20 mouse cellular contexts compared by ENCODE assay signal in the genomic region with DNA sequence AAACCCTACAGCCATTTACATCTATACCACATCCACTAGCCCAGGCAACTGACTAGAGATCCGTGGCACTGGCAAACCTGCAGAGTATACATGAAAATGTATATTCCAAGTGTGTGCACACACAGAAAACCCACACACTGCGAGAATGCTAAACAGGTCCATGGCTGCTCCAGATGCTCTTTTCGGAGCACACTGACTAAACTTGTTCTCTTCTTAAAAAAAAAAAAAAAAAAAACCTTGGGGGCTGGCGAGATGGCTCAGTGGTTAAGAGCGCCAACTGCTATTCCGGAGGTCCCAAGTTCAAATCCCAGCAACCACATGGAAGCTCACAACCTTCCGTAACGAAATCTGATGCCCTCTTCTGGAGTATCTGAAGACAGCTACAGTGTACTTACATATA. TPM values are rescaled to one million over a fixed set of nuclear protein-coding genes. Genes with fewer than 3 reads are reported as not detected.
DNase-seq lines count a peak whose midpoint lies in the region; ATAC-seq and TF ChIP-seq lines count a peak whose summit lies in the region.
"Had no signal": no experiment of that assay in that cellular context is flagged by ENCODE, and none has a peak within 500 bp of the region (broad histone marks: within the 10 kb centered on the region; RNA-seq: fewer than 3 reads in every experiment).

No protein-coding gene starts in this region.

- peak overlapping the region; percentile 86; the same call in 1 of the 2 replicates for H3K27ac ChIP-seq in forebrain, embryonic 10.5 days
- no peak overlapping the region for H3K27ac ChIP-seq in forebrain, postnatal 0 days (ENCODE audit: low read depth, low read length)
- H3K27ac ChIP-seq in kidney, adult 2 months (ENCODE audit: insufficient read depth, low read depth, low read length) = peak overlapping the region; percentile 93
- H3K27ac ChIP-seq in midbrain, embryonic 12.5 days (replicated peaks) = peak overlapping the region; percentile 75; the same call in 1 of the 2 replicates
- H3K27ac ChIP-seq in midbrain, embryonic 11.5 days (ENCODE audit: low read depth, low read length) = no peak overlapping the region; the same call in 1 of the 2 replicates
- H3K27ac ChIP-seq in forebrain, embryonic 16.5 days (ENCODE audit: low read length) = 0 out of 2 replicates have a peak overlapping the region, but pooled peaks have one; percentile 46

- H3K36me3 ChIP-seq in forebrain, embryonic 10.5 days (replicated peaks) = no peaks in the 10 kb centered on the region
- no peaks in the 10 kb centered on the region for H3K36me3 ChIP-seq in forebrain, postnatal 0 days (ENCODE audit: insufficient read depth)
- no peaks in the 10 kb centered on the region for H3K36me3 ChIP-seq in kidney, adult 2 months (ENCODE audit: control insufficient read depth, insufficient read depth, low read length)
- no peaks in the 10 kb centered on the region for H3K36me3 ChIP-seq in midbrain, embryonic 12.5 days
- no peaks in the 10 kb centered on the region for H3K36me3 ChIP-seq in midbrain, embryonic 11.5 days (ENCODE audit: control insufficient read depth, insufficient read depth, low read length)
- H3K36me3 ChIP-seq in forebrain, embryonic 16.5 days (ENCODE audit: control insufficient read depth, insufficient read depth) = no peaks in the 10 kb centered on the region

- H3K4me2 ChIP-seq in forebrain, postnatal 0 days (ENCODE audit: low read depth) = no peak overlapping the region
- H3K4me2 ChIP-seq in midbrain, embryonic 12.5 days (replicated peaks) = no peak overlapping the region
- H3K4me2 ChIP-seq in midbrain, embryonic 11.5 days = no peak overlapping the region
- no peak overlapping the region for H3K4me2 ChIP-seq in forebrain, embryonic 16.5 days (ENCODE audit: low read length)
- H3K4me2 ChIP-seq: liver, embryonic 11.5 days had no signal

- no peak for DNase-seq in forebrain, embryonic 10.5 days (ENCODE audit: extremely low spot score, low spot score)
- no peak for DNase-seq in forebrain, postnatal 0 days
- DNase-seq in kidney, adult 2 months = no peak
- no peak for DNase-seq in kidney, adult 8-10 months
- DNase-seq in midbrain, embryonic 11.5 days (ENCODE audit: low spot score, missing footprints) = no peak
- DNase-seq: cerebellum, adult 18-20 months; cerebellum, postnatal 25 days; gastrocnemius, postnatal 25 days; heart, postnatal 10 days; layer of hippocampus, adult 9-11 months; left cerebral cortex, postnatal 4 days; lung, embryonic 14.5 days; lung, postnatal 36 days; thymus, postnatal 36 days had no signal

- no peak for ATAC-seq in forebrain, postnatal 0 days
- ATAC-seq in midbrain, embryonic 12.5 days (ENCODE audit: low FRiP score, low read depth) = no peak
- ATAC-seq in midbrain, embryonic 11.5 days (ENCODE audit: low FRiP score) = no peak
- ATAC-seq in forebrain, embryonic 16.5 days = no peak
- ATAC-seq in granulocyte monocyte progenitor cell, adult 5-6 weeks (replicated peaks; ENCODE audit: poor library complexity, severe bottlenecking) = no peak
- ATAC-seq: inflammation-experienced regulatory T-cells, adult 6 months had no signal

- H3K9ac ChIP-seq in forebrain, postnatal 0 days = no peak overlapping the region
- H3K9ac ChIP-seq in midbrain, embryonic 12.5 days (replicated peaks) = no peak overlapping the region
- no peak overlapping the region for H3K9ac ChIP-seq in midbrain, embryonic 11.5 days (ENCODE audit: low read length)
- no peak overlapping the region for H3K9ac ChIP-seq in forebrain, embryonic 16.5 days (replicated peaks; ENCODE audit: low read depth, low read length)

- TF ChIP-seq POLR2A in kidney, adult 2 months (IDR thresholded peaks at IDR 0.05; ENCODE audit: low read depth, low read length) = no peak

- no peak overlapping the region for H3K4me3 ChIP-seq in forebrain, embryonic 10.5 days
- H3K4me3 ChIP-seq in forebrain, postnatal 0 days (ENCODE audit: low read depth, low read length) = no peak overlapping the region
- H3K4me3 ChIP-seq in kidney, adult 2 months (ENCODE audit: insufficient read depth, low read depth, low read length) = no peak overlapping the region
- H3K4me3 ChIP-seq in midbrain, embryonic 12.5 days = no peak overlapping the region
- no peak overlapping the region for H3K4me3 ChIP-seq in midbrain, embryonic 11.5 days (ENCODE audit: low read depth, low read length)
- no peak overlapping the region for H3K4me3 ChIP-seq in forebrain, embryonic 16.5 days (replicated peaks; ENCODE audit: low read length)
- H3K4me3 ChIP-seq: left cerebral cortex, adult 2 months had no signal

- whole genome bisulfite sequencing in forebrain, embryonic 10.5 days = 86% methylated on average over 8 of the region's 8 CpGs
- 66% methylated on average over 8 of the region's 8 CpGs for WGBS in forebrain, postnatal 0 days
- WGBS in kidney, adult 2 months = 79% methylated on average over 8 of the region's 8 CpGs
- 88% methylated on average over 8 of the region's 8 CpGs for WGBS in midbrain, embryonic 12.5 days
- WGBS in midbrain, embryonic 11.5 days = 91% methylated on average over 8 of the region's 8 CpGs
- 63% methylated on average over 8 of the region's 8 CpGs for WGBS in forebrain, embryonic 16.5 days

- H3K9me3 ChIP-seq in forebrain, embryonic 10.5 days = no peaks in the 10 kb centered on the region
- no peaks in the 10 kb centered on the region for H3K9me3 ChIP-seq in forebrain, postnatal 0 days (ENCODE audit: low read length)
- no peaks in the 10 kb centered on the region for H3K9me3 ChIP-seq in midbrain, embryonic 12.5 days
- no peaks in the 10 kb centered on the region for H3K9me3 ChIP-seq in midbrain, embryonic 11.5 days (ENCODE audit: control insufficient read depth, low read length)
- no peaks in the 10 kb centered on the region for H3K9me3 ChIP-seq in forebrain, embryonic 16.5 days (ENCODE audit: control insufficient read depth, low read length)

- TF ChIP-seq CTCF in forebrain, postnatal 0 days (IDR thresholded peaks at IDR 0.05; ENCODE audit: low read depth) = no peak
- no peak for TF ChIP-seq CTCF in kidney, adult 2 months (conservative IDR thresholded peaks at IDR 0.05; ENCODE audit: insufficient read depth, insufficient read length, low read depth, low read length)

- H3K27me3 ChIP-seq in forebrain, embryonic 10.5 days (ENCODE audit: poor library complexity, severe bottlenecking) = peaks cover 11% of the 10 kb centered on the region; the same call in 1 of the 2 replicates
- H3K27me3 ChIP-seq in forebrain, postnatal 0 days (ENCODE audit: insufficient read depth, low read length) = no peaks in the 10 kb centered on the region
- H3K27me3 ChIP-seq in kidney, adult 2 months (replicated peaks; ENCODE audit: control insufficient read depth, insufficient read depth, low read length) = no peaks in the 10 kb centered on the region
- peaks cover 10% of the 10 kb centered on the region; the same call in 1 of the 2 replicates for H3K27me3 ChIP-seq in midbrain, embryonic 12.5 days
- no peaks in the 10 kb centered on the region for H3K27me3 ChIP-seq in midbrain, embryonic 11.5 days (ENCODE audit: control insufficient read depth, insufficient read depth, low read length)
- H3K27me3 ChIP-seq in forebrain, embryonic 16.5 days (replicated peaks; ENCODE audit: control insufficient read depth, insufficient read depth, low read length) = no peaks in the 10 kb centered on the region

- H3K4me1 ChIP-seq in forebrain, embryonic 10.5 days = peaks cover 40% of the 10 kb centered on the region
- H3K4me1 ChIP-seq in forebrain, postnatal 0 days (ENCODE audit: insufficient read depth) = no peaks in the 10 kb centered on the region
- peaks cover 5% of the 10 kb centered on the region; the same call in 1 of the 2 replicates for H3K4me1 ChIP-seq in kidney, adult 2 months (ENCODE audit: control insufficient read depth, insufficient read depth, low read length)
- peaks cover 31% of the 10 kb centered on the region for H3K4me1 ChIP-seq in midbrain, embryonic 12.5 days
- peaks cover 15% of the 10 kb centered on the region for H3K4me1 ChIP-seq in midbrain, embryonic 11.5 days (ENCODE audit: control insufficient read depth, insufficient read depth, low read length)
- peaks cover 14% of the 10 kb centered on the region for H3K4me1 ChIP-seq in forebrain, embryonic 16.5 days (replicated peaks; ENCODE audit: control insufficient read depth, insufficient read depth, low read length)

RNA-seq across cellular contexts. Expression of gene Mok, which starts 2.9 kb away (rescaled TPM):
- polyA plus RNA-seq in forebrain, embryonic 10.5 days (2016; fragmentation: Nextera tagmentation; extraction: Ambion mirVana) = 11.7 and 12.0 TPM in 2 replicates
- total RNA-seq in forebrain, postnatal 0 days (2014; rRNA removed) = 12.8 and 20.5 TPM in 2 replicates
- 20.6 and 22.1 TPM in 2 replicates for polyA plus RNA-seq in forebrain, postnatal 0 days (2015; fragmentation: Nextera tagmentation; extraction: Ambion mirVana)
- 9.8 and 10.1 TPM in 2 replicates for polyA plus RNA-seq in kidney, adult 2 months (2012; rRNA removed)
- polyA plus RNA-seq in midbrain, embryonic 12.5 days (2016; fragmentation: Nextera tagmentation; extraction: Ambion mirVana) = 11.1 and 13.2 TPM in 2 replicates
- polyA plus RNA-seq in midbrain, embryonic 11.5 days (2014; fragmentation: Nextera tagmentation; extraction: Ambion mirVana) = 11.1 and 11.8 TPM in 2 replicates
- 13.4 and 13.6 TPM in 2 replicates for polyA plus RNA-seq in forebrain, embryonic 16.5 days (2015; fragmentation: Nextera tagmentation; extraction: Ambion mirVana)
- total RNA-seq in granulocyte monocyte progenitor cell, adult 5-6 weeks (2014; fragmentation: Nextera tagmentation) = 1.5 TPM in 2 replicates
- 2.6 and 2.9 TPM in 2 replicates for total RNA-seq in granulocyte monocyte progenitor cell, adult 5-6 weeks (2017)
- total RNA-seq: gastrocnemius, postnatal 25 days had no signal

RNA-seq across cellular contexts. Expression of gene Zfp839, which starts 12.2 kb away (rescaled TPM):
- polyA plus RNA-seq in forebrain, embryonic 10.5 days (2016; fragmentation: Nextera tagmentation; extraction: Ambion mirVana) = 4.2 and 5.2 TPM in 2 replicates
- total RNA-seq in forebrain, postnatal 0 days (2014; rRNA removed) = 4.5 and 5.9 TPM in 2 replicates
- 0.63 and 2.4 TPM in 2 replicates for polyA plus RNA-seq in forebrain, postnatal 0 days (2015; fragmentation: Nextera tagmentation; extraction: Ambion mirVana)
- 6.9 and 9.0 TPM in 2 replicates for polyA plus RNA-seq in kidney, adult 2 months (2012; rRNA removed)
- polyA plus RNA-seq in midbrain, embryonic 12.5 days (2016; fragmentation: Nextera tagmentation; extraction: Ambion mirVana) = 3.9 and 5.1 TPM in 2 replicates
- 1.4 and 1.8 TPM in 2 replicates for polyA plus RNA-seq in midbrain, embryonic 11.5 days (2014; fragmentation: Nextera tagmentation; extraction: Ambion mirVana)
- polyA plus RNA-seq in forebrain, embryonic 16.5 days (2015; fragmentation: Nextera tagmentation; extraction: Ambion mirVana) = 3.2 and 3.3 TPM in 2 replicates
- 6.4 and 8.4 TPM in 2 replicates for total RNA-seq in granulocyte monocyte progenitor cell, adult 5-6 weeks (2014; fragmentation: Nextera tagmentation)
- total RNA-seq in granulocyte monocyte progenitor cell, adult 5-6 weeks (2017) = 4.7 and 6.6 TPM in 2 replicates

RNA-seq across cellular contexts. Expression of gene Cinp, which starts 51.1 kb away (rescaled TPM):
- 99.6 and 106 TPM in 2 replicates for polyA plus RNA-seq in forebrain, embryonic 10.5 days (2016; fragmentation: Nextera tagmentation; extraction: Ambion mirVana)
- 93.6 and 116 TPM in 2 replicates for total RNA-seq in forebrain, postnatal 0 days (2014; rRNA removed)
- 82.2 and 92.3 TPM in 2 replicates for polyA plus RNA-seq in forebrain, postnatal 0 days (2015; fragmentation: Nextera tagmentation; extraction: Ambion mirVana)
- polyA plus RNA-seq in kidney, adult 2 months (2012; rRNA removed) = 27.1 and 28.6 TPM in 2 replicates
- 58.5 and 72.6 TPM in 2 replicates for polyA plus RNA-seq in midbrain, embryonic 12.5 days (2016; fragmentation: Nextera tagmentation; extraction: Ambion mirVana)
- polyA plus RNA-seq in midbrain, embryonic 11.5 days (2014; fragmentation: Nextera tagmentation; extraction: Ambion mirVana) = 77.4 and 83.2 TPM in 2 replicates
- 76.1 and 87.1 TPM in 2 replicates for polyA plus RNA-seq in forebrain, embryonic 16.5 days (2015; fragmentation: Nextera tagmentation; extraction: Ambion mirVana)
- 53.0 and 54.1 TPM in 2 replicates for total RNA-seq in granulocyte monocyte progenitor cell, adult 5-6 weeks (2014; fragmentation: Nextera tagmentation)
- 80.7 and 82.3 TPM in 2 replicates for total RNA-seq in granulocyte monocyte progenitor cell, adult 5-6 weeks (2017)

RNA-seq across cellular contexts. Expression of gene Tecpr2, which starts 51.2 kb away (rescaled TPM):
- polyA plus RNA-seq in forebrain, embryonic 10.5 days (2016; fragmentation: Nextera tagmentation; extraction: Ambion mirVana) = 6.6 and 7.2 TPM in 2 replicates
- 20.8 and 25.6 TPM in 2 replicates for total RNA-seq in forebrain, postnatal 0 days (2014; rRNA removed)
- polyA plus RNA-seq in forebrain, postnatal 0 days (2015; fragmentation: Nextera tagmentation; extraction: Ambion mirVana) = 3.4 and 5.6 TPM in 2 replicates
- 4.3 and 4.7 TPM in 2 replicates for polyA plus RNA-seq in kidney, adult 2 months (2012; rRNA removed)
- polyA plus RNA-seq in midbrain, embryonic 12.5 days (2016; fragmentation: Nextera tagmentation; extraction: Ambion mirVana) = 7.5 and 8.4 TPM in 2 replicates
- polyA plus RNA-seq in midbrain, embryonic 11.5 days (2014; fragmentation: Nextera tagmentation; extraction: Ambion mirVana) = 4.1 and 4.2 TPM in 2 replicates
- polyA plus RNA-seq in forebrain, embryonic 16.5 days (2015; fragmentation: Nextera tagmentation; extraction: Ambion mirVana) = 8.6 and 9.3 TPM in 2 replicates
- 6.6 and 8.5 TPM in 2 replicates for total RNA-seq in granulocyte monocyte progenitor cell, adult 5-6 weeks (2014; fragmentation: Nextera tagmentation)
- 5.0 and 5.1 TPM in 2 replicates for total RNA-seq in granulocyte monocyte progenitor cell, adult 5-6 weeks (2017)

Comparison
In these comparisons a context has a peak if more than half of its experiments do, and no peak if none do; other contexts are left out.
1. H3K27ac ChIP-seq: peak in forebrain, embryonic 10.5 days (single experiment), kidney, adult 2 months (single experiment), midbrain, embryonic 12.5 days (single experiment) and forebrain, embryonic 16.5 days (single experiment); none in forebrain, postnatal 0 days (single experiment) and midbrain, embryonic 11.5 days (single experiment).